Mouse (Mus musculus) megakaryocyte, embryonic 14.5 days (primary cell): ENCODE measurements around the gene Tmem8b. TPM values are rescaled to one million over a fixed set of nuclear protein-coding genes. Genes with fewer than 3 reads are reported as not detected.

Experiments used
- H3K27me3 ChIP-seq: replicated peaks from 2 replicates; pipeline ENCODE3; 2012; ENCODE audit warnings: inconsistent platforms
- H3K36me3 ChIP-seq: replicated peaks from 2 replicates; pipeline ENCODE3; 2012; ENCODE audit warnings: low read length, inconsistent platforms, mixed read lengths
- H3K4me1 ChIP-seq: 2 replicates; pipeline ENCODE4 v1.6.1; 2012; ENCODE audit warnings: inconsistent platforms
- H3K4me3 ChIP-seq: replicated peaks from 2 replicates; pipeline ENCODE3; 2012; ENCODE audit warnings: moderate library complexity, mild to moderate bottlenecking, inconsistent platforms
- H3K9me3 ChIP-seq: 2 replicates; pipeline ENCODE4 v1.6.1; 2012; ENCODE audit warnings: inconsistent platforms
- FLI1 ChIP-seq: IDR thresholded peaks from 2 replicates; pipeline ENCODE4 v1.6.1; 2012; ENCODE audit warnings: low read length, inconsistent platforms, mixed read lengths
- GATA1 ChIP-seq: IDR thresholded peaks from 3 replicates; pipeline ENCODE4 v1.6.1; 2012; ENCODE audit warnings: mixed read lengths, low read length, inconsistent platforms, borderline replicate concordance
- polyA plus RNA-seq: library from polyadenylated mRNA; stranded (reverse); fragments of >175 nt; gene quantifications from 2 replicates; pipeline ENCODE4 v1.2.3, GENCODE M21; 2012; ENCODE audit warnings: low replicate concordance; ENCODE audit not compliant: insufficient read depth

The Tmem8b gene
- polyA plus RNA-seq, 1 experiment, result 2.8 TPM

GRCm38 (mm10) chr4:43690021-43690420, 21.2 kb downstream of the Tmem8b start:
- peaks cover 35% of the 10 kb centered on the region for H3K27me3 ChIP-seq
- TF ChIP-seq FLI1 (no peak), GATA1 (no peak)

GRCm38 (mm10) chr4:43691026-43691425, 22.3 kb downstream of the Tmem8b start:
- Histone ChIP-seq H3K4me1 (peaks cover 35% of the 10 kb centered on the region), H3K27me3 (peaks cover 29% of the 10 kb centered on the region), H3K36me3 (no peaks in the 10 kb centered on the region), H3K9me3 (no peaks in the 10 kb centered on the region), H3K4me3 (no peak overlapping the region)
- TF ChIP-seq GATA1, result no peak
- TF ChIP-seq FLI1, result no peak

More at GRCm38 (mm10) chr4:43690021-43690420, 21.2 kb downstream of the Tmem8b start:
- no peaks in the 10 kb centered on the region for H3K9me3 ChIP-seq
- no peaks in the 10 kb centered on the region for H3K36me3 ChIP-seq
- peaks cover 25% of the 10 kb centered on the region for H3K4me1 ChIP-seq
- no peak overlapping the region for H3K4me3 ChIP-seq

GRCm38 (mm10) chr4:43693806-43694241, 25.1 kb downstream of the Tmem8b start:
- Histone ChIP-seq H3K27me3 (peaks cover 48% of the 10 kb centered on the region), H3K36me3 (no peaks in the 10 kb centered on the region), H3K4me1 (peaks cover 44% of the 10 kb centered on the region), H3K9me3 (no peaks in the 10 kb centered on the region), H3K4me3 (peak overlapping the region; percentile 39)
- TF ChIP-seq GATA1 (no peak), FLI1 (no peak)

- no peak overlapping the region for H3K4me3 ChIP-seq
- peaks cover 44% of the 10 kb centered on the region for H3K4me1 ChIP-seq
- peaks cover 48% of the 10 kb centered on the region for H3K27me3 ChIP-seq
- TF ChIP-seq FLI1 (no peak), GATA1 (no peak)
- no peaks in the 10 kb centered on the region for H3K9me3 ChIP-seq
- H3K36me3 ChIP-seq, result no peaks in the 10 kb centered on the region
These were observed 25.9 kb downstream of the Tmem8b start for GRCm38 (mm10) chr4:43694439-43695248.

GRCm38 (mm10) chr4:43695249-43695671, 26.5 kb downstream of the Tmem8b start:
- TF ChIP-seq FLI1, result no peak
- TF ChIP-seq GATA1, result no peak
- peaks cover 44% of the 10 kb centered on the region for H3K4me1 ChIP-seq
- H3K9me3 ChIP-seq, result no peaks in the 10 kb centered on the region
- no peaks in the 10 kb centered on the region for H3K36me3 ChIP-seq
- no peak overlapping the region for H3K4me3 ChIP-seq
- peaks cover 44% of the 10 kb centered on the region for H3K27me3 ChIP-seq

GRCm38 (mm10) chr4:43696561-43696960, 27.8 kb downstream of the Tmem8b start:
- peaks cover 36% of the 10 kb centered on the region for H3K27me3 ChIP-seq

GRCm38 (mm10) chr4:43700707-43701106, 31.9 kb downstream of the Tmem8b start, which contains the start of gene Olfr70:
TSS of gene Olfr70 (minus strand) at chr4:43700807.
- TF ChIP-seq GATA1 (no peak), FLI1 (no peak)
- Histone ChIP-seq H3K36me3 (no peaks in the 10 kb centered on the region), H3K4me3 (no peak within 1 kb of the TSS), H3K27me3 (peaks cover 48% of the 10 kb centered on the region), H3K4me1 (peaks cover 12% of the 10 kb centered on the region), H3K9me3 (no peaks in the 10 kb centered on the region)

More at GRCm38 (mm10) chr4:43696561-43696960, 27.8 kb downstream of the Tmem8b start:
- H3K4me3 ChIP-seq, result no peak overlapping the region
- no peaks in the 10 kb centered on the region for H3K9me3 ChIP-seq
- H3K4me1 ChIP-seq, result peaks cover 44% of the 10 kb centered on the region
- no peak for TF ChIP-seq FLI1
- no peak for TF ChIP-seq GATA1
- H3K36me3 ChIP-seq, result no peaks in the 10 kb centered on the region

GRCm38 (mm10) chr4:43703439-43703838, 34.7 kb downstream of the Tmem8b start:
- Histone ChIP-seq H3K36me3 (no peaks in the 10 kb centered on the region), H3K9me3 (no peaks in the 10 kb centered on the region), H3K27me3 (peaks cover 53% of the 10 kb centered on the region), H3K4me1 (no peaks in the 10 kb centered on the region; the same call in 1 of the 2 replicates), H3K4me3 (no peak overlapping the region)
- TF ChIP-seq FLI1, result no peak

- H3K36me3 ChIP-seq, result no peaks in the 10 kb centered on the region
- H3K9me3 ChIP-seq, result no peaks in the 10 kb centered on the region
- H3K4me1 ChIP-seq, result no peaks in the 10 kb centered on the region; the same call in 1 of the 2 replicates
- no peak for TF ChIP-seq GATA1
- TF ChIP-seq FLI1, result no peak
- H3K4me3 ChIP-seq, result no peak overlapping the region
- peaks cover 52% of the 10 kb centered on the region for H3K27me3 ChIP-seq
These were observed 35.1 kb downstream of the Tmem8b start for GRCm38 (mm10) chr4:43703851-43704250.

GRCm38 (mm10) chr4:43705991-43706390, 37.2 kb downstream of the Tmem8b start:
- no peaks in the 10 kb centered on the region for H3K36me3 ChIP-seq
- no peaks in the 10 kb centered on the region for H3K9me3 ChIP-seq
- H3K4me3 ChIP-seq, result peak overlapping the region; percentile 38
- no peaks in the 10 kb centered on the region; the same call in 1 of the 2 replicates for H3K4me1 ChIP-seq
- H3K27me3 ChIP-seq, result peaks cover 62% of the 10 kb centered on the region
- no peak for TF ChIP-seq FLI1
- TF ChIP-seq GATA1, result no peak
